Mouse (Mus musculus) lung, postnatal 0 days (tissue): ENCODE data around the gene Scamp1. TPM values are rescaled to one million over a fixed set of nuclear protein-coding genes. Genes with fewer than 3 reads are reported as not detected.

Source experiments
- ATAC-seq: fragments of 200-750 bp; cut with Nextera tagmentation; 2 replicates; pipeline ENCODE4 v1.8.0; 2017; ENCODE audit warnings: moderate library complexity
- DNase-seq: peaks from one replicate; pipeline ENCODE4 v3.0.0-alpha.2; 2016; ENCODE audit warnings: low spot score
- H3K27ac ChIP-seq: fragments of 300-500 bp; sonication (generic); 2 replicates; pipeline ENCODE4 v1.5.1; 2014; ENCODE audit warnings: antibody characterized with exemption, mild to moderate bottlenecking, low read length, mixed read lengths
- H3K27me3 ChIP-seq: fragments of 300-500 bp; sonication (generic); replicated peaks from 2 replicates; pipeline ENCODE4 v1.6.1; 2014; ENCODE audit warnings: low read length, mixed read lengths; ENCODE audit not compliant: insufficient read depth
- H3K36me3 ChIP-seq: fragments of 300-500 bp; sonication (generic); 2 replicates; pipeline ENCODE4 v1.6.1; 2014; ENCODE audit warnings: low read length, mixed read lengths; ENCODE audit not compliant: insufficient read depth
- H3K4me1 ChIP-seq: fragments of 300-500 bp; sonication (generic); 2 replicates; pipeline ENCODE4 v1.6.1; 2014; ENCODE audit warnings: antibody characterized with exemption, low read depth, low read length, mixed read lengths; ENCODE audit not compliant: insufficient read depth
- H3K4me2 ChIP-seq: fragments of 300-500 bp; sonication (generic); replicated peaks from 2 replicates; pipeline ENCODE4 v1.6.1; 2014; ENCODE audit warnings: low read depth, mild to moderate bottlenecking, low read length, moderate library complexity, mixed read lengths
- H3K4me3 ChIP-seq: fragments of 300-500 bp; sonication (generic); 2 replicates; pipeline ENCODE4 v1.5.1; 2014; ENCODE audit warnings: low read depth, low read length
- H3K9ac ChIP-seq: fragments of 300-500 bp; sonication (generic); replicated peaks from 2 replicates; pipeline ENCODE4 v1.6.1; 2014; ENCODE audit warnings: low read depth, mild to moderate bottlenecking
- H3K9me3 ChIP-seq: fragments of 300-500 bp; sonication (generic); 2 replicates; pipeline ENCODE4 v1.6.1; 2016; ENCODE audit warnings: low read length, mixed read lengths
- CTCF ChIP-seq: IDR thresholded peaks from 2 replicates; pipeline ENCODE4 v1.5.1; 2016; ENCODE audit warnings: antibody characterized with exemption, mild to moderate bottlenecking
- EP300 ChIP-seq: IDR thresholded peaks from 2 replicates; pipeline ENCODE4 v1.6.1; 2016; ENCODE audit warnings: antibody characterized with exemption, mild to moderate bottlenecking, control low read depth
- WGBS: fragments of 180-500 bp; shearing (Covaris S2); extraction: QIAGEN DNeasy Blood & Tissue Kit; methylation state at CpG from one replicate; pipeline ENCODE4 v1.1.7; 2014; 5-methylcytosine and 5-hydroxymethylcytosine counted together
- polyA plus RNA-seq: library from polyadenylated mRNA; unstranded; fragments of >200 nt; fragmentation: Nextera tagmentation; extraction: Ambion mirVana; gene quantifications from 2 replicates; pipeline ENCODE4 v1.2.1, GENCODE M21; 2015

Scamp1 gene
- polyA plus RNA-seq, 1 experiment from 2014 or later = 26.9 TPM

DNA sequence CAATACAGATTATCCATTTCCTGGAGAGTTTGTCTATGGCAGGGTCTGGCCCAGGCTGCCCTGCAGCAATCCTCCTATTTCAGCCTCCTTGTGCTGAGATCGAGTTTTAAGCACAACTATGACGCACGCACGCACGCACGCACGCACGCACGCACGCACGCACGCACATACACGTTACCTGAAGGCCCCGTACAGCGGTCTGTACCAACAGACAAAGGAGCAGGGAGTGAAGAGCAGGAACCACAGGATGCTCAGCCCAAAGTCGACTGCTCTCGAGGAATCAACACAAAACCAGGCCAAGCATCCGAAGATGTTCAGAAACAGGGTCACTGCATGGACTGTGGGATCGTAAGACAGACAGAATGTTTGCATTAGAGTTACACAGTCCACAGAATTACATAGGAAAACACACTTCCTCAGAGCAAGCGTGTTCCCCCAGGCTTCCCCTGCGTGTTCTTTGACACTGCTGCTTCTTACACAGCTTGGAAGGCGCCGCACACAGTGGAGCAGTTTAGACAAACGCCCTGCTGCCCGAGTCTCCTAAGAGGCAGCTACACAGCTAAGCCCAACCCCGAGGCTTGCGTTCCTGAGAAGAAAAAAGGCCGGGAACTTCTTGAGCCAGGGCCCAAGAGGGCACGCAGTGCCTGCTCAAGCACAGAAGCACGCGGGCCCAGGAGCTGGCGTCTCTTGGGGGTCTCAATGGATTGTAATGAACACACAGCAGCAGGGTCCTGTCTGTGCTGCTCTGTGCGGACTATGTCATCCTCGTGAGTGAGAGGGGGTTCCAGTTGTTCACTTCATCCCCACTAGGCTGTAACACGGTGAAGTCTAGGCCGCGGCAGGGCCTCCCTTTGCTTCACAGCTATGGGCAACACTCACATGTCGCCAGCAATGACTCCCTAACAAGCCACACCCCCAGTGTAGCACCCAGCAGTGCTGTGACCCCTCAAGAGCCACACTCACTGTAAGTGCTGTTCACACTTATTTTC lies 60.6 kb downstream of the Scamp1 start:
- Histone ChIP-seq H3K36me3 (0 out of 2 replicates have a peak, but pooled peaks cover 8% of the 10 kb centered on the region), H3K27ac (no peak overlapping the region), H3K4me2 (no peak overlapping the region), H3K4me3 (no peak overlapping the region), H3K27me3 (no peaks in the 10 kb centered on the region), H3K9ac (no peak overlapping the region), H3K4me1 (no peaks in the 10 kb centered on the region), H3K9me3 (no peaks in the 10 kb centered on the region)
- WGBS = 90% methylated on average over 38 of the region's 38 CpGs
- TF ChIP-seq CTCF (no peak), EP300 (no peak)
- ATAC-seq (no peak), DNase-seq (no peak)

DNA sequence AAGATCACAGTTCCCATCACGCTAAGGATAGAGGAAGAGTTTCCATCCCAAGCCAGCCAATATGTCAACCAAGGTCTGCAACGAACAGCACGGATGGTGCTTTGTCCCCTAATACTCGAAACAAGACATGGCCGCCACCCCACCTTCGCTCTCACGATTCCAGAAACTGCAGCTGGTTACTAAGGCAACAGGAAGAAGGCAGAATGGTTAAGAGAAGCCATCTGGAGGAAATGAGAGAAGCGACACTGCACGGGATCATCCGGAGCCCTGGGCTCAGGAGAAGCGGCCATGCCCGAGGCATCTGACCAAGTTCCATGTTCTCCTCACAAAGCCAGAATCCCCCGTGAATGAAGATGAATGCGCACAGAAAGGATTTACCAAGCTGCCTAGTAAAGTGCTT lies 62.0 kb downstream of the Scamp1 start:
- no peaks in the 10 kb centered on the region for H3K4me1 ChIP-seq
- no peak overlapping the region for H3K27ac ChIP-seq
- DNase-seq (no peak), ATAC-seq (no peak)
- no peaks in the 10 kb centered on the region for H3K9me3 ChIP-seq
- no peak for TF ChIP-seq EP300
- no peak for TF ChIP-seq CTCF
- 72% methylated on average over 14 of the region's 14 CpGs for WGBS
- 0 out of 2 replicates have a peak, but pooled peaks cover 5% of the 10 kb centered on the region for H3K36me3 ChIP-seq
- no peak overlapping the region for H3K4me2 ChIP-seq
- no peaks in the 10 kb centered on the region for H3K27me3 ChIP-seq
- H3K9ac ChIP-seq = no peak overlapping the region
- H3K4me3 ChIP-seq = no peak overlapping the region

DNA sequence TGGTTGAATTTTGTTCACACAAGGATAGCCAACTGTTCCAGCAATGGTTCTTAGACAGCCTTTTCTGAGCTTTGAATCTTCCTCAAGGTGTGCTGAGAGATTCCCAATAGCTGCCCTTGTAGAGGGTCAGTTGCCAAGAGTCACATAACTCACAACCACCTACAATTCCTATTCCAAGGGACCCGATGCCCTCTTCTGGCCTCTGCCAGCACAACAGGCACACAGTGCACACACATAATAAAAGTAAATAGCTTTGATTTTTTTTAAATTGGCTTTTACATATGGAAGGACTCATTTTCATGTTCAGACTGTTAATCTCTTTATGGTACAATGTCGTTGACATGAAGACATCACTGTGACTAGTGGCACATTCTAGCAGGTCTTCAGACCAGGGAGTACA lies 72.9 kb downstream of the Scamp1 start:
- Histone ChIP-seq H3K4me1 (no peaks in the 10 kb centered on the region), H3K27ac (no peak overlapping the region), H3K4me3 (no peak overlapping the region), H3K9me3 (no peaks in the 10 kb centered on the region), H3K27me3 (no peaks in the 10 kb centered on the region), H3K9ac (no peak overlapping the region), H3K36me3 (0 out of 2 replicates have a peak, but pooled peaks cover 3% of the 10 kb centered on the region), H3K4me2 (no peak overlapping the region)
- WGBS = 91% methylated on average over 2 of the region's 2 CpGs
- DNase-seq (no peak), ATAC-seq (no peak)
- TF ChIP-seq CTCF (peak; percentile 42), EP300 (no peak)

DNA sequence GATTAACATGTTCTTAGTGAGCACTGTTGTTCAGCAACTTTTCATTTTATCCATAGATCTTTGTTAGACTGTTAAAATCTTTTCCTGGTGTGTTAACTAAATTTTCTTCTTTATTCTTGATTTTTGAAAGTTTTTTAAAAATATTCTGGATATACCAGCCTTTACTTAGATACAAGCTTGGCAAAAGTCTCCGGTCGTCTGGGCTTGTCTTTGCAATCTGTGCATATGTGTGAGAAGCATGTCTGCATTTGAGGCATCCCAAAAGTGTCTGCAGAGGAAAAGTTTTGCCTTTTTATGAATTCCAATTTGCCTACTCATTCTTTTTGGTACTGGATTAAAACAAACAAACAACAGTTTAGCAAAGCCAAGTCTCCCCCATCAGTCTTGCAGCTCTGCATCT lies 73.5 kb downstream of the Scamp1 start:
- H3K36me3 ChIP-seq = 0 out of 2 replicates have a peak, but pooled peaks cover 3% of the 10 kb centered on the region
- TF ChIP-seq EP300 (no peak), CTCF (no peak)
- H3K4me2 ChIP-seq = no peak overlapping the region
- DNase-seq (no peak), ATAC-seq (no peak)
- WGBS = 97% methylated on average over 2 of the region's 2 CpGs
- no peaks in the 10 kb centered on the region for H3K27me3 ChIP-seq
- H3K4me1 ChIP-seq = no peaks in the 10 kb centered on the region
- H3K9ac ChIP-seq = no peak overlapping the region
- no peaks in the 10 kb centered on the region for H3K9me3 ChIP-seq
- no peak overlapping the region for H3K4me3 ChIP-seq
- no peak overlapping the region for H3K27ac ChIP-seq

DNA sequence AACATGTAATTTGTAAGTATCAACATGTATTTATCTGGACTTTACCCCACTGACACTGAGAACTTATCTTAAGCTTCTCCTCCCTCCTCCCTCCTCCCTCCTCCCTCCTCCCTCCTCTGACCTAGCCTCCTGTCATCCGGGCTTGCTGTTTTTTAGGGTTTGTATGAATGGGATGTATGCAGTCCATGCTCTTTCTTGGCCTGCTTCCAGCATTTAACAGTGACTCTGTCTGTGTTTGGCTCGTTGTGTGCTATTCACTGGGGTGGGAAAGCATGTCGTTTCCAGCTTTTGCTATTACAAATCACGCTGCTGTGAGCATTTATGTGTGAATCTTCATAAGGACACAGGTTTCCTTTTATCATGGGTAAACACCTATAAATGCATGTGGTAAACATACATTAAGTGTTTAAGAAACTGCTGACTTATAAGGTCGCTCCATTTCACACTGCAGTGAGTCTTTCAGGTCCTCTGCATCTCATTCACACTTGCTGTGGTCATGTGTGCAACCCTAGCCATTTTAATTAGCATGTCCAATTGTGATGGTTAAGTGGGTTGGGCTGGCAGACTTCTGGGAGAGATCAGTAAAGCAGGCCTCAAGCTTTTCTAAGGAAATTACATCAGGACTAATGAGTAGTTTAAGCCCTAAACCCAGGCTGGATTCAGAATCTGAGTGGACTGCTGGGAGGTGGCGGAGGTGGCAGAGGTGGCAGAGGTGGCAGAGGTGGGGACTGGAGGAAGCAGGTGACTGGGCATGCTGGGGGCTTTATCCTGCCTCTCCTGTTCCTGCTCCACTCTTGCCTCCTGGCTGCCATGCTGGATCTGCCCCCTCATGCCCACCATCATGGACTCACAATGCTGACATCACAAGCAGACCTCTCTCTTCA lies 74.2 kb downstream of the Scamp1 start:
- Histone ChIP-seq H3K9ac (no peak overlapping the region), H3K4me2 (no peak overlapping the region), H3K9me3 (no peaks in the 10 kb centered on the region), H3K27ac (no peak overlapping the region), H3K4me1 (no peaks in the 10 kb centered on the region), H3K36me3 (0 out of 2 replicates have a peak, but pooled peaks cover 3% of the 10 kb centered on the region), H3K4me3 (no peak overlapping the region), H3K27me3 (no peaks in the 10 kb centered on the region)
- no peak for TF ChIP-seq EP300
- no peak for TF ChIP-seq CTCF
- WGBS = 49% methylated on average over 6 of the region's 6 CpGs
- DNase-seq (no peak), ATAC-seq (no peak)

DNA sequence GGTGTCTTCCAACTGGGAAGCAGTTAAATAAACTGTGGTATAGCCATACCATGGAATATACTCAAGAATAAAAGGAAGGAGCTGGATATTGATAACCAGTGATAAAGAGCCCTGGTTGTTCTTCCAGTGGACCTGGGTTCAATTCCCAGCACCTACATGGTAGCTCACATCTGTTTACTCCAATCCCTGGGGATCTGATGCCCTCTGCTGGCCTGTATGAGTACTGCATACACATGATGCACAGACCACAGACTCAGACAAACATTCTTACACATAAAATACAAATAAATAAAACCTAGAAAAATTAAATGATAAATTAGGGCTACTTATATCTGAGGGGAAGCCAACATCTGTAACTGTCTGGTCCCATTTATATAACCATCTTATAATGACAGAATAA lies 76.8 kb downstream of the Scamp1 start:
- H3K9me3 ChIP-seq = no peaks in the 10 kb centered on the region
- 0 out of 2 replicates have a peak, but pooled peaks cover 3% of the 10 kb centered on the region for H3K36me3 ChIP-seq
- no peak overlapping the region for H3K9ac ChIP-seq
- TF ChIP-seq CTCF = peak; percentile 55
- no peak for TF ChIP-seq EP300
- no peak overlapping the region for H3K4me2 ChIP-seq
- H3K27ac ChIP-seq = no peak overlapping the region
- H3K4me3 ChIP-seq = no peak overlapping the region
- H3K27me3 ChIP-seq = no peaks in the 10 kb centered on the region
- DNase-seq = no peak
- ATAC-seq = no peak
- H3K4me1 ChIP-seq = no peaks in the 10 kb centered on the region
